Mouse (Mus musculus) heart, adult 2 months (tissue): ENCODE data around the gene G530012D18Rik. TPM values are rescaled to one million over a fixed set of nuclear protein-coding genes. Genes with fewer than 3 reads are reported as not detected.
"Not testable (repeated sequence)": the region's sequence is repeated elsewhere in the genome, so short reads cannot be mapped to it uniquely, and the experiment has no call there.

Experiments used
- DNase-seq, 2 experiments: peaks; one replicate each; pipeline ENCODE4 v3.0.0; 2021
- H3K27ac ChIP-seq: fragments of 200-600 bp; 2 replicates; pipeline ENCODE4 v1.8.1; 2022
- H3K27me3 ChIP-seq: fragments of 200-500 bp; 2 replicates; pipeline ENCODE4 v1.6.1; 2012; ENCODE audit warnings: mild to moderate bottlenecking, low read length, inconsistent platforms, mixed read lengths; ENCODE audit not compliant: control insufficient read depth, insufficient read depth
- H3K36me3 ChIP-seq: fragments of 200-500 bp; 2 replicates; pipeline ENCODE4 v1.6.1; 2012; ENCODE audit warnings: low read length, inconsistent platforms; ENCODE audit not compliant: control insufficient read depth, insufficient read depth
- H3K4me1 ChIP-seq: fragments of 200-500 bp; 2 replicates; pipeline ENCODE4 v1.6.1; 2011; ENCODE audit warnings: low read length; ENCODE audit not compliant: control insufficient read depth, insufficient read depth
- H3K4me3 ChIP-seq: fragments of 200-600 bp; 2 replicates; pipeline ENCODE4 v1.8.1; 2022
- H3K79me2 ChIP-seq: fragments of 200-500 bp; replicated peaks from 2 replicates; pipeline ENCODE4 v1.6.1; 2012; ENCODE audit warnings: mild to moderate bottlenecking, inconsistent platforms, low read length, moderate library complexity, mixed read lengths; ENCODE audit not compliant: control insufficient read depth, insufficient read depth
- H3K9ac ChIP-seq: fragments of 200-500 bp; 2 replicates; pipeline ENCODE4 v1.6.1; 2012; ENCODE audit warnings: low read depth, mild to moderate bottlenecking, control low read depth, inconsistent platforms, low read length, mixed read lengths
- CTCF ChIP-seq: fragments of 200-600 bp; IDR thresholded peaks from 2 replicates; pipeline ENCODE4 v1.8.1; 2022; ENCODE audit warnings: antibody characterized with exemption, mild to moderate bottlenecking, moderate library complexity
- WGBS: fragments of 180-500 bp; shearing (Covaris S2); methylation state at CpG from one replicate; pipeline ENCODE4 v1.1.7; 2018; 5-methylcytosine and 5-hydroxymethylcytosine counted together
- intact Hi-C: fragments of 180-260 bp; cut with DNase I; formaldehyde crosslinking; loops from one replicate; pipeline ENCODE4 v1.15.1; 2025
- polyA plus RNA-seq: library from polyadenylated mRNA; depleted of rRNA; stranded (reverse); fragments of >200 nt; gene quantifications from 2 replicates; pipeline ENCODE4 v1.2.3, GENCODE M21; 2012
- total RNA-seq, 2 experiments: library from RNA; stranded (reverse); gene quantifications; 2 replicates each; pipeline ENCODE4 v1.2.3; 2021

The G530012D18Rik gene
- total and polyA plus RNA-seq, 3 experiments: not detected

DNA sequence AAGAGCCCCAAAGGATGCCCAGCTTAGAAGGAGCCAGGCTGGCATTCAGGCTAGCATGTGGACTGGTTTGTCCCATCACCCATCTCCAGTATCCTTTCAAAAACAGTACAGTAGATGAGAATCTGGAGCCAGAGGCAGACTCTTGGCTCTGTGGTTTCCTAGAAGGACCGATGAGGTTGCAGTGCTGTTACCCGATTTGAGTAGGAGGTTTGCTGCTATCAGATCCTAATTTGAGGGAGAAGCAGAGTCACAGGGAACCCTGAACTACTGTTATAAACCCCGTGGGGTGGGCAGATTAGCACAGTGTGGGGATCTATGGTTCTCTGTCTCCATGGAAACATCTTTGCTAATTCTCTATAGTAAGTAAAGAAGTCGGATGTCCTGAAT is 4.7 kb downstream of the G530012D18Rik start:
- intact Hi-C loops, H3K9ac ChIP-seq, H3K4me3 ChIP-seq, DNase-seq, H3K4me1 ChIP-seq, H3K36me3 ChIP-seq, H3K27me3 ChIP-seq, H3K79me2 ChIP-seq, H3K27ac ChIP-seq: not testable (repeated sequence)
- 55% methylated on average over 3 of the region's 4 CpGs for WGBS

DNA sequence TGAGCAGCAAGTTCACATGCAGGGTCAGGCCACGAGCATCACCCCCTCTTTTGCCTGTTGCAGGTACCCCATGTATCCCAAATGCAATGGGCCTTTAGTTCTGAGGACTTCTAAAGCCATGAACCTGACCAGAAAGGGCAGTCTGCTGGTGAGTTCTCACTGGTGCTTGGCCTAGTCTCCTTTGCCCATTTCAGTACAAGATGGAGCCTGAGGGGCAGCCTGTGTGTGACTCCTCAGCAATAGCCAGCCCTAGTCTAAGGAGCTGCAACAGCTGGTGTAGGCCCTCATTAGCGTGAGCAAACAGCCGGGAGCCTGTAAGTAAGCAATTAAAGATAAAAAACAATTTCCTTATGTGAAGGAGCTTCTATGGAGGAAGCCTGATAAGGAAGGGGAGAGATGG is 5.1 kb downstream of the G530012D18Rik start:
- H3K79me2 ChIP-seq, intact Hi-C loops, DNase-seq, H3K4me1 ChIP-seq, H3K36me3 ChIP-seq, H3K9ac ChIP-seq, H3K4me3 ChIP-seq, H3K27me3 ChIP-seq, H3K27ac ChIP-seq: not testable (repeated sequence)
- WGBS: 72% methylated on average over 3 of the region's 3 CpGs

DNA sequence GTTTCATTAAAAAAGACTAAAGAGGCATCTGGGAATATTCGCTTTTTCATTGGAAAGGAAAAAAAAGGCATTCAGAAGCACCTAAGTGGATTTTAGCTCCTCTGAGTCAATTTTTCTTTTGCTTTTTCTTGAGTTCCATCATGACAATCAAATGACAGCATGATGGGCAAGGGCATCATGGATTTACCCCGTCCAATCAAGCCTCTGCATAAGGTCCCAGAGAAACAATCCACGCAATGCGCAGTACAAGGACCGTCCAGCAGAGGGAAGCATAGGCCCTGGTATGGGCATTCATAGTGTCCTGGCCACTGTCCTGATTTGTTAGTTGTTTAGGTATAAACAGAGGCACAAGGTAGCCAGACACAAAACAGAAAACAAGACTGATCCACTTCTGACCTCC is 6.0 kb downstream of the G530012D18Rik start:
- H3K9ac ChIP-seq, H3K27me3 ChIP-seq, H3K79me2 ChIP-seq, H3K4me3 ChIP-seq, H3K36me3 ChIP-seq, H3K27ac ChIP-seq, intact Hi-C loops, H3K4me1 ChIP-seq, DNase-seq: not testable (repeated sequence)
- TF ChIP-seq CTCF: peak; percentile 55
- WGBS: 29% methylated on average over 5 of the region's 5 CpGs

- H3K4me1 ChIP-seq, H3K36me3 ChIP-seq, H3K27ac ChIP-seq, intact Hi-C loops, H3K4me3 ChIP-seq, H3K27me3 ChIP-seq, DNase-seq, H3K9ac ChIP-seq, H3K79me2 ChIP-seq: not testable (repeated sequence)
- WGBS: 62% methylated on average over 1 of the region's 2 CpGs
Observed at GRCm38 (mm10) chr1:85588697-85589096, 13.2 kb downstream of the G530012D18Rik start.

GRCm38 (mm10) chr1:85592526-85592925 is 17.1 kb downstream of the G530012D18Rik start:
- WGBS: 82% methylated on average over 8 of the region's 8 CpGs
- not testable (repeated sequence) for H3K79me2 ChIP-seq, H3K27me3 ChIP-seq, H3K36me3 ChIP-seq, H3K27ac ChIP-seq, H3K4me1 ChIP-seq, H3K4me3 ChIP-seq, H3K9ac ChIP-seq, DNase-seq
- intact Hi-C loops: loop anchor here (5.0 kb wide), 1 partner anchor 85 kb away; no protein-coding TSS in a partner anchor

- H3K9ac ChIP-seq, H3K4me3 ChIP-seq, H3K27me3 ChIP-seq, intact Hi-C loops, H3K79me2 ChIP-seq, H3K27ac ChIP-seq, H3K4me1 ChIP-seq, H3K36me3 ChIP-seq: not testable (repeated sequence)
- WGBS: 51% methylated on average over 17 of the region's 17 CpGs
- peak; percentile 46 to 50 for DNase-seq
Observed at GRCm38 (mm10) chr1:85598271-85599012, 23.0 kb downstream of the G530012D18Rik start, which contains the start of gene Sp110. Gene Sp110, minus strand, starts transcription at chr1:85598817.

- H3K4me3 ChIP-seq, H3K36me3 ChIP-seq, H3K9ac ChIP-seq, intact Hi-C loops, H3K79me2 ChIP-seq, H3K4me1 ChIP-seq, DNase-seq, H3K27me3 ChIP-seq: not testable (repeated sequence)
- H3K27ac ChIP-seq: peak within 1 kb of the TSS; percentile 28; the same call in 1 of the 2 replicates
- 45% methylated on average over 1 of the region's 5 CpGs for whole genome bisulfite sequencing
Observed at GRCm38 (mm10) chr1:85600078-85600477, 24.6 kb downstream of the G530012D18Rik start, which contains the start of gene Sp140. Gene Sp140, plus strand, starts transcription at chr1:85600378.

GRCm38 (mm10) chr1:85600794-85601193 is 25.3 kb downstream of the G530012D18Rik start:
- H3K79me2 ChIP-seq, H3K4me1 ChIP-seq, H3K36me3 ChIP-seq, intact Hi-C loops, H3K9ac ChIP-seq, H3K4me3 ChIP-seq, H3K27me3 ChIP-seq: not testable (repeated sequence)
- 60% methylated on average over 4 of the region's 4 CpGs for WGBS
- H3K27ac ChIP-seq: peak overlapping the region; percentile 28; the same call in 1 of the 2 replicates
- DNase-seq: peak; percentile 61 to 68

DNA sequence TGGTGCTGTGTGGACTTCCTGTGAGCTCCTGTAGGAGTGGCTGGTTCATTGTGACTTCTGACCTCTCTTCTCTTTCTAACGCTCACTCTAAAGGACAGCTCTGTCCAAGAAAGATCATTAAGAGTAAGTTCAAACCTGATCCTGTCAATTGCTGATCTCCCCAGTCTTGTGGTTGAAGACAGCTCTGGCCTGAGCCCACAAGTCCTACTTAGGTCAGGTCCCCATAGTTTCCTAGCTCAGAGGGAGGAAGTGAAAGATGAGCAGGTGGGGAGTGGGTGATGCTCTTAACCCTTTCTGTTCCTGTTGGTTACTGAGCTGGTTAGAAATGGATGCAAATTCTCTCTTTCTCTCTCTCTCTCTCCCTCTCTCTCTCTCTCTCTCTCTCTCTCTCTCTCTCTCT is 28.9 kb downstream of the G530012D18Rik start:
- H3K27me3 ChIP-seq, DNase-seq, intact Hi-C loops, H3K27ac ChIP-seq, H3K36me3 ChIP-seq, H3K4me3 ChIP-seq, H3K79me2 ChIP-seq, H3K4me1 ChIP-seq, H3K9ac ChIP-seq: not testable (repeated sequence)
- 67% methylated on average over 1 of the region's 1 CpGs for WGBS

DNA sequence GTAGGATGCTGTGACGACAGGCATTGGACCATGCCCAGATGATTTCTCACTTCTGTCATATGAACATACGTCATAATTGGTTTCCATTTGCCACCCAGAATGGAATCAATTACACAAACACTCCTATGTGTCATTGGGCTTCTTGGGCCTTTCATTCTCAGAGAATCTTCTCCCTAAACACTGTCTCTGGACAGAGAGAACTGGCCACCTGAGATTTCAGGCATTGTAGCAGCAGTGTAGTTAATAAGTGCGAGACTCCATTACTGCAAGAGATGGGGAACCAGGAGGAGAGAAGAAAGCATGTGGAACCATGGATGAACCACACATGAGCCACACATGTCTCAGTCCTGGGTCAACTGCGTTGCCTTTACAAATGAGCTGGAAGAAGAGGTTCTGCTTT is 32.9 kb downstream of the G530012D18Rik start:
- H3K27ac ChIP-seq, DNase-seq, H3K9ac ChIP-seq, H3K27me3 ChIP-seq, H3K79me2 ChIP-seq, H3K4me3 ChIP-seq, H3K4me1 ChIP-seq, intact Hi-C loops, H3K36me3 ChIP-seq: not testable (repeated sequence)
- 73% methylated on average over 4 of the region's 4 CpGs for WGBS
